Mouse (Mus musculus): ENCODE data around the gene Zbtb49.

The Zbtb49 gene

DNA sequence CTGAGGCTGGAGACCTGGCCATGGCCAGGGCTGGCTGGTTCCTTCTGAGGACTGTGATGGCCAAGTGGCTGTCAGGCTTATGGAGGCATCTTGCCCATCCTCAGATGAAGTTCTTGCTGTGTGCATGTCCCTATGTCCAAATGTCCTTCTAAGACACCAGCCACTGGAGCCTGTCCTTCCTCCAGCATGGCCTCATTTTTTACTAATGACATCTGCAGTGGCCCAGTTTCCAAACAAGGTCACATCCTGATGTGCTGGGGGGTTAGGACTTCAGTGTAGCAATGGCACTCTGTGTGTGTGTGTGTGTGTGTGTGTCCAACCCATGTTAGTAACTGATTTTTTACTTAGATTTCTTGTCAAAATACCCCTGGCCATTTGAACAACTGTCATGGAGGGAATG lies 24.3 kb downstream of the Zbtb49 start:
- no peak for DNase-seq (ENCODE audit: low spot score in 2 of 2)

- no peak for DNase-seq (ENCODE audit: low spot score in 2 of 2)
These were observed 25.3 kb downstream of the Zbtb49 start for GRCm38 (mm10) chr5:38194946-38195345.

DNA sequence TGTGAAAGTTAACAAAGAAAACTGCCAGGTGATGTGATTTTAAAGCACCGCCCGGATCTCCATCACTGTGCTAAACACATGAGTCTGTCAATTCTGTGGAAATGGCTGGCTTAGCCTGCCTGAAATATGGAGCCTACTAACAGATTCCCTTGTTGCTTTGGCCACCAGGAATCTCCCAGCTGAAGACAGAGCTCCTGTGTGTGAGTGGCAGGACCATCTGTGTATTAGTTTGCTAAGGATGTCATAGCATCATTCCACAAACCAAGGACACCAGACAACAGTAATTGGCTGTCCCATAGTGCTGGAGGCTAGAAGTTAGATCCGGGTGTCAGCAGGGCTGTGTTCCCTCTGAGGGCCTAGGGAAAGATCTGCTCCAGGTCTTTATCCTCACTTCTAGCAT lies 29.4 kb downstream of the Zbtb49 start:
- no peak for DNase-seq (ENCODE audit: low spot score in 2 of 2)

GRCm38 (mm10) chr5:38187006-38187405 lies 33.3 kb downstream of the Zbtb49 start:
- no peak for DNase-seq (ENCODE audit: low spot score in 2 of 2)

DNA sequence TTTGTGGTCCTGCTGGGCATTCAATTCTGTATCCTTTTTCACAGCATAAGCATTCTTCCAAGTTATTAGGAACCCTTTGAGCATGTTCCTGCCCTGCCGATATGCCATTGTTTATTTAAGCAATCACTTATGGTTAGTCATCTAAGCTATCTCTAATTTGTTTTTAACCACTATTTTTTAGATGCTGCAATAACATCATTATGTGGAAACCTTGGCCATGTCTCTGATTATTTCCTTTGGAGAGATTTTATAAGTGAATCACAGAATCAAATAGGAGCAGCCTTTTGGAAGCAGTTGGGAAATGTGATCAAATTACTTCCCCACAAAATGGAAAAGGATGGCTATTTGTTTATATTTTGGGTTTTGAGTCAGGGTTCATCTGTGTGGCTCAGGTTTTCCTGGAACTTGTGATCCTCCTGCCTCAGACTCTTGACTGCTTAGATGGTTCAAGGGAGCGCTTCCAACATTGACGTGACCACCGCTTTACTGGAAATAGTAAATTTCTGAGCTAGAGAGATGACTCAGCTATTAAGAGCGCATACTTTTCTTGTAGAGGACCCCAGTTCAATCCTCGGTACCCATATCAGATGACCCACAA lies 35.5 kb downstream of the Zbtb49 start:
- no peak for DNase-seq (ENCODE audit: low spot score in 2 of 2)

DNA sequence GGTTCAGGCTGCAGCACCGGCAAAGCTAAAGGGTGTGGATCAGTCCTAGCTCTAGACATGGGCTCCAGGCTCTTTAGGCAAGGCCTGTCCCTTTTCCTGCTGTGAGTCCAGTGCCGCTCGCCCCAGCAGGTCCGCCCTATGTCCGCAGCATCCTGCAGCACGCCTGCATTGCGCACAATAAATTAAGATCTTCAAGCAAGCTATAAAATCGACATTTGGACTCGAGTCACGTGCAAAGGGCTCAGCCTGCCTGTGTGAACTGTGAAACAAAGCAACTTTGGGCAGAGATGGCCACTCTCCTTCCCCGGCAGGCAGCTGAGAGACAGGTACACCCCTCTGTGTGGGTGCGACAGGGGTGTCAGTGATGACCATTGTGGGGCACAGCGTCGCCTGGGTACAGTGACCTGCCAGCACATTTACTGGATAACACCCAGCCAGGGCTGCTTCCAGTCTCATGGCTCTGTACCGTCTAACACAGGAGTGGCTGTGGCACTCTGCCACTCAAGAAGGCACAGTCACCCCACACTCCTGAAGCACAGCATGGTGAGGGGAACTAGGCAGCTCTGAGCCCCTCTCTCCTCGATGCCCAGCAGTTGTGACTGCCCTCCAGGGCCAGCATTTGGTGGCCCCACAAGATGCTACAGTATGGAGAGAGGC lies 45.9 kb downstream of the Zbtb49 start:
- no peak for DNase-seq (ENCODE audit: low spot score in 2 of 2)

DNA sequence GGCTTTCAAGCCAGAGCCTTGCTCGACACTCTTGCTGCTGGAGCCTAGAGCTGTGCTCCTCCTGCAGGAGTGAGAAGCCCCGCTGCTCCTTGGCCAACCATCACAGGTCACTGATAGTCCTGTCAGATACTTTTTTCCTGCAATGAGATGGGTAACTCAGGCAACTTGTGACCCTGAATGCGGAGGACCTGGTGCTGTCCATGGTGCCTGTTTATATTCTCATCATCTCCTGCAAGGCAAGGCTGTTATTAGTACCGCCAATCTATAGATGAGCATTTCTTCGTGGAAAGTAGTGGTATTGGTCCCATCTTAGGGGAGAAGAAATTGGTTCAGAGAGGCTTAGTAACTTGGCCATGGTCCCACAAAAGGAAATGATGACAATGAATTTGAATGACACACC lies 46.5 kb downstream of the Zbtb49 start:
- no peak for DNase-seq (ENCODE audit: low spot score in 2 of 2)

- no peak for DNase-seq (ENCODE audit: low spot score in 2 of 2)
These were observed 51.8 kb downstream of the Zbtb49 start for GRCm38 (mm10) chr5:38168497-38168896.

- no peak for DNase-seq (ENCODE audit: low spot score in 2 of 2)
These were observed 60.4 kb downstream of the Zbtb49 start, which contains the start of gene Nsg1 for GRCm38 (mm10) chr5:38159634-38160413. Nsg1 (minus strand) TSS chr5:38159907.

GRCm38 (mm10) chr5:38158947-38159633 lies 61.2 kb downstream of the Zbtb49 start:
- no peak for DNase-seq (ENCODE audit: low spot score in 2 of 2)

- DNase-seq (ENCODE audit: low spot score in 2 of 2): no peak
These were observed 61.7 kb downstream of the Zbtb49 start for GRCm38 (mm10) chr5:38158501-38158946.

- no peak for DNase-seq (ENCODE audit: low spot score in 2 of 2)
These were observed 62.7 kb downstream of the Zbtb49 start for GRCm38 (mm10) chr5:38157481-38158020.

GRCm38 (mm10) chr5:38153636-38154035 lies 66.6 kb downstream of the Zbtb49 start:
- no peak for DNase-seq (ENCODE audit: low spot score in 2 of 2)

GRCm38 (mm10) chr5:38152201-38153108 lies 67.8 kb downstream of the Zbtb49 start:
- DNase-seq (ENCODE audit: low spot score in 2 of 2): no peak

GRCm38 (mm10) chr5:38151264-38151663 lies 69.0 kb downstream of the Zbtb49 start:
- no peak for DNase-seq (ENCODE audit: low spot score in 2 of 2)

GRCm38 (mm10) chr5:38146524-38146923 lies 73.7 kb downstream of the Zbtb49 start:
- no peak for DNase-seq (ENCODE audit: low spot score in 2 of 2)

DNA sequence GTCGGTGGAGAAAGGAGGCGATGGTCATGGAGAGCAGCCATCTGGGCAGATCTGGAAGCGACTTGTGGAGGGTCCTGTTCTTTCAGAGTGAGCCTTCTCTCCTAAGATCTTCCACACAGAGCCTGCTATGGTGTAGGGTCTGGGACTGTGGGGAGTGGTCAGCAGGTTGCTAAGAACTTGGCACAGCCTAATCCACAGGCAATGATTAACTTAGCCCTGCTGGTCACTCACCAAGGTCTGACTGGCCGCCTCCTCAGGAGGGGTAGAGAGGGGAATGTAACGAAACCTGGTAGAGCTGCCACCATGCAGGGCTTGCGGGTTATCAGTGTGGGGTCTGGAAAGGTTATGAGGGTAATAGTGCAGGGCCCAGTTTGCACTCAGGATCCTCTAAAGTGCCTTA lies 79.4 kb downstream of the Zbtb49 start:
- DNase-seq (ENCODE audit: low spot score in 2 of 2): no peak
